Mouse (Mus musculus) ES-E14 (cell line): Measurements from ENCODE around the gene Rpl36al.

Experiments
- CHD2 ChIP-seq: IDR thresholded peaks from 2 replicates; pipeline ENCODE4 v1.6.1; 2014; ENCODE audit warnings: mild to moderate bottlenecking, low read depth, low read length, inconsistent platforms
- HCFC1 ChIP-seq: IDR thresholded peaks from 2 replicates; pipeline ENCODE4 v1.6.1; 2012; ENCODE audit warnings: low read length, inconsistent platforms, borderline replicate concordance; ENCODE audit not compliant: insufficient read depth
- ZC3H11A ChIP-seq: IDR thresholded peaks from 2 replicates; pipeline ENCODE4 v1.6.1; 2012; ENCODE audit warnings: low read depth, mild to moderate bottlenecking, inconsistent platforms, low read length, borderline replicate concordance
- ZNF384 ChIP-seq: IDR thresholded peaks from 2 replicates; pipeline ENCODE4 v1.6.1; 2012; ENCODE audit warnings: low read depth, low read length, inconsistent platforms

DNA sequence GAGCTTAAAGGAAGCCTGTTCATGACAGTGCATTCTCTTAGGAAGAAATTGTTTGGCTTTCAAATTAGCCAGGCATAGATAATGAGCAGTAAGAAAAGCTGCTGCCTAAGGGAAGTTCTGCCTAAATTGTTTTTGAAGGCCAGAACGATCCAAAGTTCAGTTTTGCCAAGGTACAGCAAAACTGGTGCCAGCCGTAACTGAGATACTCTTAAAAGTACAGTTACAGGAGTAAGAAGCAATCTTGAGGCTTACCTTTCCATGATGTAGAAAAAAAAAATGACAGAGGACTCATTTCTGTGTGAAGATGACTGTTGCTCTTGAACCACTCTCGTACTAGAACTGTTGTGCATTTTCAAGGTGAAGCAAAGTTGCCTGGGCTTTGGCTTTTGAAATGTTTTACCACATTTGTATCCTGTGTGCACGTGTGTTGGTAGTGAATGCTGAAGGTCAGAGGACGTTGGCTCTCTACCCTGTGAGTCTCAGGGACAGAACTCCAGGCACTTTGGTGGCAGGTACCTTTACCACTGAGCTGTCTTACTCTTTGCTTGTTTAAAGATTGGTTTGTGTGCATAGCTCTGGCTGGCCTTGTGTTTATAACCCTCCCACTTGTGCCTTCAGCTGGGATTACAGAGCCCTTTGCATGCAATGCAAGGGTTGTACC is 3.1 kb upstream of the Rpl36al start:
- TF ChIP-seq ZC3H11A, result no peak
- no peak for TF ChIP-seq ZNF384
- no peak for TF ChIP-seq HCFC1
- no peak for TF ChIP-seq CHD2
